Mouse (Mus musculus) liver, postnatal 0 days (tissue): Measurements from ENCODE around the gene Cnppd1. TPM values are rescaled to one million over a fixed set of nuclear protein-coding genes. Genes with fewer than 3 reads are reported as not detected.

Source experiments
- ATAC-seq: fragments of 200-750 bp; cut with Nextera tagmentation; 2 replicates; pipeline ENCODE4 v1.8.0; 2017; ENCODE audit warnings: mild to moderate bottlenecking, moderate library complexity
- DNase-seq: peaks from one replicate; pipeline ENCODE4 v3.0.0-alpha.2; 2016
- H3K27ac ChIP-seq: fragments of 300-500 bp; sonication (generic); 2 replicates; pipeline ENCODE4 v1.5.1; 2014; ENCODE audit warnings: antibody characterized with exemption, moderate library complexity, mild to moderate bottlenecking, low read depth
- H3K27me3 ChIP-seq: fragments of 300-500 bp; sonication (generic); 2 replicates; pipeline ENCODE4 v1.6.1; 2014; ENCODE audit warnings: low read length, control low read depth, mixed read lengths; ENCODE audit not compliant: insufficient read depth
- H3K36me3 ChIP-seq: fragments of 300-500 bp; sonication (generic); replicated peaks from 2 replicates; pipeline ENCODE4 v1.6.1; 2014; ENCODE audit warnings: mild to moderate bottlenecking, control low read depth, low read length, moderate library complexity, mixed read lengths; ENCODE audit not compliant: insufficient read depth
- H3K4me1 ChIP-seq: fragments of 300-500 bp; sonication (generic); 2 replicates; pipeline ENCODE4 v1.6.1; 2014; ENCODE audit warnings: antibody characterized with exemption, mild to moderate bottlenecking, control low read depth; ENCODE audit not compliant: insufficient read depth
- H3K4me2 ChIP-seq: fragments of 300-500 bp; sonication (generic); 2 replicates; pipeline ENCODE4 v1.6.1; 2014; ENCODE audit warnings: low read depth, mild to moderate bottlenecking, low read length, moderate library complexity, mixed read lengths
- H3K4me3 ChIP-seq: fragments of 300-500 bp; sonication (generic); 2 replicates; pipeline ENCODE4 v1.5.1; 2014; ENCODE audit warnings: low read depth, low read length
- H3K9ac ChIP-seq: fragments of 300-500 bp; sonication (generic); replicated peaks from 2 replicates; pipeline ENCODE4 v1.6.1; 2014; ENCODE audit warnings: mild to moderate bottlenecking, moderate library complexity
- H3K9me3 ChIP-seq: fragments of 300-500 bp; sonication (generic); 2 replicates; pipeline ENCODE4 v1.6.1; 2016; ENCODE audit warnings: mild to moderate bottlenecking, control low read depth, low read length, mixed read lengths
- CTCF ChIP-seq: sonication (generic); IDR thresholded peaks from 2 replicates; pipeline ENCODE4 v1.5.1; 2016; ENCODE audit warnings: antibody characterized with exemption, low read depth
- EP300 ChIP-seq: IDR thresholded peaks from 2 replicates; pipeline ENCODE4 v1.6.1; 2016; ENCODE audit warnings: antibody characterized with exemption, low read depth, mild to moderate bottlenecking
- WGBS: fragments of 180-500 bp; shearing (Covaris S2); extraction: QIAGEN DNeasy Blood & Tissue Kit; methylation state at CpG from one replicate; pipeline ENCODE4 v1.1.7; 2014; ENCODE audit not compliant: insufficient replicate concordance; 5-methylcytosine and 5-hydroxymethylcytosine counted together
- polyA plus RNA-seq: library from polyadenylated mRNA; unstranded; fragments of >200 nt; fragmentation: Nextera tagmentation; extraction: Ambion mirVana; gene quantifications from 2 replicates; pipeline ENCODE4 v1.2.1, GENCODE M21; 2015

Gene Cnppd1
- 43.8 and 47.4 TPM in 2 replicates for polyA plus RNA-seq

GRCm38 (mm10) chr1:75142301-75143261 is at the start of gene Cnppd1, which contains the start of gene Retreg2:
Cnppd1 (minus strand) TSS chr1:75142711.
Retreg2 (plus strand) TSS chr1:75142778.
- no peaks in the 10 kb centered on the region for H3K9me3 ChIP-seq
- peak within 1 kb of the TSS; percentile 76 for H3K4me3 ChIP-seq
- 1% methylated on average over 82 of the region's 91 CpGs for WGBS
- H3K4me1 ChIP-seq, result peaks cover 49% of the 10 kb centered on the region
- peak within 1 kb of the TSS; percentile 96 for H3K4me2 ChIP-seq
- peaks cover 60% of the 10 kb centered on the region for H3K36me3 ChIP-seq
- DNase-seq, result peak; percentile 98
- peak within 1 kb of the TSS; percentile 99 for H3K27ac ChIP-seq
- peak; percentile 82 for ATAC-seq
- peak within 1 kb of the TSS; percentile 96 for H3K9ac ChIP-seq
- peak; percentile 49; the same call in 1 of the 2 replicates for TF ChIP-seq EP300
- TF ChIP-seq CTCF, result peak; percentile 79
- no peaks in the 10 kb centered on the region for H3K27me3 ChIP-seq

- no peaks in the 10 kb centered on the region for H3K27me3 ChIP-seq
- peak; percentile 97 for ATAC-seq
- peak within 1 kb of the TSS; percentile 99 for H3K4me3 ChIP-seq
- H3K9me3 ChIP-seq, result no peaks in the 10 kb centered on the region
- under 1% methylated on average over 44 of the region's 56 CpGs for WGBS
- H3K4me1 ChIP-seq, result peaks cover 29% of the 10 kb centered on the region
- DNase-seq, result peak; percentile 94
- peak within 1 kb of the TSS; percentile 96 for H3K4me2 ChIP-seq
- H3K36me3 ChIP-seq, result peaks cover 40% of the 10 kb centered on the region
- peak within 1 kb of the TSS; percentile 98 for H3K27ac ChIP-seq
- peak within 1 kb of the TSS; percentile 98 for H3K9ac ChIP-seq
- TF ChIP-seq CTCF (peak; percentile 19; the same call in 1 of the 2 replicates), EP300 (peak; percentile 67)
These were observed 49.3 kb upstream of the Cnppd1 start, which contains the start of the genes Ankzf1 and Atg9a for GRCm38 (mm10) chr1:75191622-75192402. Ankzf1 (plus strand) TSS chr1:75192151. Atg9a (minus strand) TSS chr1:75192196.

GRCm38 (mm10) chr1:75191258-75191621 is 48.7 kb upstream of the Cnppd1 start:
- Histone ChIP-seq H3K27ac (peak overlapping the region; percentile 98), H3K27me3 (no peaks in the 10 kb centered on the region), H3K36me3 (peaks cover 42% of the 10 kb centered on the region), H3K4me3 (peak overlapping the region; percentile 99), H3K4me2 (peak overlapping the region; percentile 96), H3K9me3 (no peaks in the 10 kb centered on the region), H3K4me1 (peaks cover 29% of the 10 kb centered on the region), H3K9ac (peak overlapping the region; percentile 98)
- TF ChIP-seq CTCF (no peak), EP300 (no peak)
- ATAC-seq (peak; percentile 0; the same call in 1 of the 2 replicates), DNase-seq (no peak)
- 50% methylated on average over 5 of the region's 5 CpGs for WGBS

GRCm38 (mm10) chr1:75190577-75190976 is 48.1 kb upstream of the Cnppd1 start:
- Histone ChIP-seq H3K9me3 (no peaks in the 10 kb centered on the region), H3K4me1 (peaks cover 29% of the 10 kb centered on the region), H3K4me2 (peak overlapping the region; percentile 96), H3K4me3 (peak overlapping the region; percentile 99), H3K36me3 (peaks cover 42% of the 10 kb centered on the region), H3K9ac (peak overlapping the region; percentile 98), H3K27me3 (no peaks in the 10 kb centered on the region), H3K27ac (peak overlapping the region; percentile 98; the same call in 1 of the 2 replicates)
- TF ChIP-seq EP300, result no peak
- TF ChIP-seq CTCF, result no peak
- ATAC-seq (peak; percentile 7; the same call in 1 of the 2 replicates), DNase-seq (no peak)
- 38% methylated on average over 2 of the region's 2 CpGs for WGBS

GRCm38 (mm10) chr1:75187914-75188483 is 45.5 kb upstream of the Cnppd1 start:
- ATAC-seq (no peak), DNase-seq (peak; percentile 46)
- TF ChIP-seq CTCF, result no peak
- TF ChIP-seq EP300, result no peak
- Histone ChIP-seq H3K36me3 (peaks cover 60% of the 10 kb centered on the region), H3K4me3 (no peak overlapping the region), H3K4me1 (peaks cover 24% of the 10 kb centered on the region), H3K4me2 (no peak overlapping the region), H3K9ac (no peak overlapping the region), H3K27me3 (no peaks in the 10 kb centered on the region), H3K27ac (no peak overlapping the region), H3K9me3 (no peaks in the 10 kb centered on the region)
- WGBS, result 45% methylated on average over 2 of the region's 2 CpGs
